ENCODE assay signal across 9 mouse cellular contexts in genomic region chr12:108675614-108676401, GRCm38 (mm10). TPM values are rescaled to one million over a fixed set of nuclear protein-coding genes. Genes with fewer than 3 reads are reported as not detected.
DNase-seq lines count a peak whose midpoint lies in the region; TF ChIP-seq lines count a peak whose summit lies in the region.
"Had no signal": no experiment of that assay in that cellular context is flagged by ENCODE, and none has a peak within 500 bp of the region (broad histone marks: within the 10 kb centered on the region; RNA-seq: fewer than 3 reads in every experiment).

No protein-coding gene starts in this region.

- TF ChIP-seq POLR2A in cortical plate, adult 2 months (IDR thresholded peaks at IDR 0.05; ENCODE audit: extremely low read depth, insufficient read depth, low read length): no peak

- no peak overlapping the region for H3K4me3 ChIP-seq in gastrocnemius, adult 2 months
- H3K4me3 ChIP-seq in E14TG2a.4 (replicated peaks; ENCODE audit: low read length): no peak overlapping the region
- H3K4me3 ChIP-seq in cortical plate, adult 2 months (ENCODE audit: insufficient read depth, low read length): no peak overlapping the region

- 0 out of 2 replicates have a peak, but pooled peaks cover 4% of the 10 kb centered on the region for H3K4me1 ChIP-seq in E14TG2a.4 (replicated peaks; ENCODE audit: low read depth, low read length)
- H3K4me1 ChIP-seq in cortical plate, adult 2 months (ENCODE audit: control insufficient read depth, insufficient read depth, low read length): no peaks in the 10 kb centered on the region; the same call in 1 of the 2 replicates

- H3K27me3 ChIP-seq in E14TG2a.4 (ENCODE audit: insufficient read depth, low read length): no peaks in the 10 kb centered on the region

- peaks cover 62% of the 10 kb centered on the region for H3K36me3 ChIP-seq in E14TG2a.4 (ENCODE audit: insufficient read depth, low read length)

- peak; percentile 48 for TF ChIP-seq CTCF in gastrocnemius, adult 2 months (IDR thresholded peaks at IDR 0.05)
- TF ChIP-seq CTCF in E14TG2a.4 (conservative IDR thresholded peaks at IDR 0.05; ENCODE audit: low read length): peak; percentile 33
- peak; percentile 21; the same call in 1 of the 2 replicates for TF ChIP-seq CTCF in cortical plate, adult 2 months (IDR thresholded peaks at IDR 0.05; ENCODE audit: extremely low read depth, insufficient read depth, low read length)

- DNase-seq in gastrocnemius, adult 2 months: peak; percentile 29
- no peak for DNase-seq in gastrocnemius, adult 18-20 months (ENCODE audit: low spot score)
- DNase-seq in kidney, postnatal 10 days: peak; percentile 70
- DNase-seq in T-cell, adult 2 months (ENCODE audit: low spot score): no peak
- no peak for DNase-seq in layer of hippocampus, postnatal 36 days
- DNase-seq in adrenal gland, postnatal 10 days: no peak
- DNase-seq: midbrain, embryonic 14.5 days had no signal

- no peaks in the 10 kb centered on the region for H3K9me3 ChIP-seq in E14TG2a.4 (ENCODE audit: low read length)

- peak overlapping the region; percentile 64 for H3K27ac ChIP-seq in gastrocnemius, adult 2 months
- H3K27ac ChIP-seq in cortical plate, adult 2 months (ENCODE audit: insufficient read depth, low read length): no peak overlapping the region

- intact Hi-C loops in gastrocnemius, adult 2 months (cut with DNase I): loop anchor here (5.0 kb wide), 1 partner anchor 64 kb away; no protein-coding TSS in a partner anchor

RNA-seq across cellular contexts. Expression of gene Degs2, which starts 26.3 kb away (rescaled TPM):
- not detected for total RNA-seq in gastrocnemius, adult 2 months (2021)
- under 1 TPM in 1 of 2 experiments, not detected in 1; 0.28 TPM for total RNA-seq in gastrocnemius, adult 18-20 months (2021)
- polyA plus RNA-seq in cortical plate, adult 2 months (2012; rRNA removed): 8.5 and 9.4 TPM in 2 replicates
- 1 to 10 TPM; 4.1 to 5.0 TPM for total RNA-seq in layer of hippocampus, postnatal 36 days (2021)
- not detected for total RNA-seq in adrenal gland, postnatal 10 days (2021)

Comparison
In these comparisons a context has a peak if more than half of its experiments do, and no peak if none do; other contexts are left out.
1. DNase-seq: peak in gastrocnemius, adult 2 months (single experiment) and kidney, postnatal 10 days (single experiment); none in gastrocnemius, adult 18-20 months (single experiment), T-cell, adult 2 months (single experiment), layer of hippocampus, postnatal 36 days (0 of 2) and adrenal gland, postnatal 10 days (single experiment).
2. Peak in every context shown above with its lines, with median percentiles within 50 percentile points of each other: CTCF ChIP-seq.